Mouse (Mus musculus) CH12.LX (cell line): ENCODE results near the gene Trim17. TPM values are rescaled to one million over a fixed set of nuclear protein-coding genes. Genes with fewer than 3 reads are reported as not detected.

Experiments
- DNase-seq: peaks from one replicate; pipeline ENCODE4 v3.0.0-alpha.2; 2013; ENCODE audit errors: extremely low read depth
- H3K27ac ChIP-seq: 2 replicates; pipeline ENCODE4 v1.5.1; 2012; ENCODE audit warnings: low read depth, mild to moderate bottlenecking, control low read depth, moderate library complexity; ENCODE audit not compliant: insufficient read depth
- H3K27me3 ChIP-seq: replicated peaks from 2 replicates; pipeline ENCODE3; 2012; ENCODE audit warnings: inconsistent platforms
- H3K36me3 ChIP-seq, 2 experiments: replicated peaks in 1 of 2; 2 replicates each; pipeline versions ENCODE3 to v1.6.1; 2012; ENCODE audit warnings: inconsistent platforms in 1 of 2, low read length in 1 of 2, mild to moderate bottlenecking in 1 of 2, mixed read lengths in 1 of 2, moderate library complexity in 1 of 2; ENCODE audit not compliant: control insufficient read depth in 1 of 2, insufficient read depth in 1 of 2
- H3K4me1 ChIP-seq, 2 experiments: 2 replicates each; pipeline ENCODE4 v1.6.1; 2012; ENCODE audit warnings: inconsistent platforms in 1 of 2, moderate library complexity in 1 of 2; ENCODE audit not compliant: insufficient read depth in 2 of 2, control insufficient read depth in 1 of 2
- H3K4me2 ChIP-seq: 2 replicates; pipeline ENCODE4 v1.6.1; 2012; ENCODE audit warnings: low read depth, mild to moderate bottlenecking, control low read depth; ENCODE audit not compliant: poor library complexity, insufficient read depth, severe bottlenecking
- H3K4me3 ChIP-seq, 3 experiments: fragments of 150-350 bp in 1 of 3; sonication (generic) in 1 of 3; replicated peaks in 1 of 3; 2 replicates each; pipeline versions ENCODE3 to v1.5.1; 2011 to 2012; ENCODE audit warnings: low read depth in 2 of 3, low read length in 2 of 3, mild to moderate bottlenecking in 2 of 3, moderate library complexity in 2 of 3, control low read depth in 1 of 3, improper control_type of control experiment in 1 of 3, inconsistent platforms in 1 of 3, mixed read lengths in 1 of 3; ENCODE audit not compliant: poor library complexity in 1 of 3
- H3K79me2 ChIP-seq: replicated peaks from 2 replicates; pipeline ENCODE4 v1.6.1; 2012; ENCODE audit warnings: mild to moderate bottlenecking, moderate library complexity; ENCODE audit not compliant: control insufficient read depth, poor library complexity, insufficient read depth, severe bottlenecking; ENCODE audit errors: extremely low read depth
- H3K9ac ChIP-seq: 2 replicates; pipeline ENCODE4 v1.6.1; 2012; ENCODE audit warnings: low read depth, mild to moderate bottlenecking, control low read depth, moderate library complexity; ENCODE audit not compliant: insufficient read depth
- H3K9me3 ChIP-seq: replicated peaks from 2 replicates; pipeline ENCODE3; 2012; ENCODE audit warnings: low read length, inconsistent platforms, mixed read lengths
- BHLHE40 ChIP-seq: IDR thresholded peaks from 2 replicates; pipeline ENCODE4 v1.6.1; 2011; ENCODE audit warnings: mild to moderate bottlenecking, low read depth, low read length, improper control_type of control experiment
- CHD1 ChIP-seq: IDR thresholded peaks from 2 replicates; pipeline ENCODE4 v1.6.1; 2012; ENCODE audit warnings: low read depth, low read length, improper control_type of control experiment, inconsistent platforms
- CHD2 ChIP-seq: IDR thresholded peaks from 2 replicates; pipeline ENCODE4 v1.6.1; 2011; ENCODE audit warnings: low read length, improper control_type of control experiment
- CTCF ChIP-seq, 2 experiments: IDR thresholded peaks in 1 of 2; conservative IDR thresholded peaks in 1 of 2; 2 replicates each; pipeline ENCODE4 v1.5.1; 2011 to 2012; ENCODE audit warnings: low read depth in 2 of 2, low read length in 2 of 2, improper control_type of control experiment in 1 of 2, inconsistent platforms in 1 of 2, mild to moderate bottlenecking in 1 of 2, moderate library complexity in 1 of 2
- E2F4 ChIP-seq: IDR thresholded peaks from 2 replicates; pipeline ENCODE4 v1.6.1; 2011; ENCODE audit warnings: low read depth, low read length, improper control_type of control experiment; ENCODE audit not compliant: insufficient replicate concordance
- ELF1 ChIP-seq: IDR thresholded peaks from 2 replicates; pipeline ENCODE4 v1.6.1; 2014; ENCODE audit warnings: low read depth, mild to moderate bottlenecking, inconsistent platforms, low read length, improper control_type of control experiment
- EP300 ChIP-seq: IDR thresholded peaks from 2 replicates; pipeline ENCODE4 v1.6.1; 2011; ENCODE audit warnings: low read length, improper control_type of control experiment
- ETS1 ChIP-seq: conservative IDR thresholded peaks from 2 replicates; pipeline ENCODE4 v1.6.1; 2012; ENCODE audit warnings: low read depth, mild to moderate bottlenecking, inconsistent platforms, low read length, improper control_type of control experiment, moderate library complexity
- GABPA ChIP-seq: IDR thresholded peaks from 2 replicates; pipeline ENCODE4 v1.6.1; 2012; ENCODE audit warnings: low read depth, low read length, improper control_type of control experiment, inconsistent platforms; ENCODE audit not compliant: insufficient replicate concordance
- HCFC1 ChIP-seq: IDR thresholded peaks from 2 replicates; pipeline ENCODE4 v1.6.1; 2012; ENCODE audit warnings: low read depth, mild to moderate bottlenecking, inconsistent platforms, low read length, improper control_type of control experiment
- IRF4 ChIP-seq: IDR thresholded peaks from 2 replicates; pipeline ENCODE4 v1.6.1; 2014; ENCODE audit warnings: low read depth, mild to moderate bottlenecking, inconsistent platforms, low read length, improper control_type of control experiment
- JUN ChIP-seq: IDR thresholded peaks from 2 replicates; pipeline ENCODE4 v1.6.1; 2011; ENCODE audit warnings: low read depth, mild to moderate bottlenecking, low read length, improper control_type of control experiment, moderate library complexity; ENCODE audit not compliant: insufficient read depth
- JUND ChIP-seq: conservative IDR thresholded peaks from 2 replicates; pipeline ENCODE4 v1.6.1; 2011; ENCODE audit warnings: low read depth, low read length, improper control_type of control experiment
- KAT2A ChIP-seq: IDR thresholded peaks from 2 replicates; pipeline ENCODE4 v1.6.1; 2012; ENCODE audit warnings: low read length, improper control_type of control experiment, inconsistent platforms; ENCODE audit not compliant: insufficient replicate concordance
- MAFK ChIP-seq: IDR thresholded peaks from 2 replicates; pipeline ENCODE4 v1.6.1; 2011; ENCODE audit warnings: low read length, improper control_type of control experiment; ENCODE audit not compliant: insufficient replicate concordance
- MAX ChIP-seq: IDR thresholded peaks from 2 replicates; pipeline ENCODE4 v1.6.1; 2011; ENCODE audit warnings: low read length, improper control_type of control experiment
- MAZ ChIP-seq: IDR thresholded peaks from 2 replicates; pipeline ENCODE4 v1.6.1; 2012; ENCODE audit warnings: low read depth, mild to moderate bottlenecking, inconsistent platforms, low read length, improper control_type of control experiment, moderate library complexity
- MEF2A ChIP-seq: IDR thresholded peaks from 2 replicates; pipeline ENCODE4 v1.6.1; 2014; ENCODE audit warnings: low read depth, mild to moderate bottlenecking, inconsistent platforms, low read length, improper control_type of control experiment, borderline replicate concordance
- MXI1 ChIP-seq: IDR thresholded peaks from 2 replicates; pipeline ENCODE4 v1.6.1; 2011; ENCODE audit warnings: mild to moderate bottlenecking, low read depth, low read length, improper control_type of control experiment
- MYC ChIP-seq: IDR thresholded peaks from 2 replicates; pipeline ENCODE4 v1.6.1; 2011; ENCODE audit warnings: low read depth, mild to moderate bottlenecking, improper control_type of control experiment, low read length
- NELFE ChIP-seq: IDR thresholded peaks from 2 replicates; pipeline ENCODE4 v1.6.1; 2011; ENCODE audit warnings: low read depth, low read length, improper control_type of control experiment
- NRF1 ChIP-seq: IDR thresholded peaks from 2 replicates; pipeline ENCODE4 v1.6.1; 2014; ENCODE audit warnings: low read depth, mild to moderate bottlenecking, inconsistent platforms, low read length, improper control_type of control experiment, moderate library complexity
- PAX5 ChIP-seq: IDR thresholded peaks from 2 replicates; pipeline ENCODE4 v1.6.1; 2012; ENCODE audit warnings: low read length, inconsistent platforms, mixed read lengths
- POLR2A ChIP-seq: IDR thresholded peaks from 2 replicates; pipeline ENCODE4 v1.6.1; 2011; ENCODE audit warnings: low read depth, mild to moderate bottlenecking, improper control_type of control experiment, low read length
- POLR2AphosphoS2 ChIP-seq: IDR thresholded peaks from 2 replicates; pipeline ENCODE4 v1.6.1; 2011; ENCODE audit warnings: low read depth, low read length, improper control_type of control experiment
- RAD21 ChIP-seq: IDR thresholded peaks from 2 replicates; pipeline ENCODE4 v1.6.1; 2011; ENCODE audit warnings: low read depth, mild to moderate bottlenecking, low read length, improper control_type of control experiment, moderate library complexity
- RCOR1 ChIP-seq: conservative IDR thresholded peaks from 2 replicates; pipeline ENCODE4 v1.6.1; 2012; ENCODE audit warnings: low read depth, mild to moderate bottlenecking, inconsistent platforms, low read length, improper control_type of control experiment
- SIN3A ChIP-seq: IDR thresholded peaks from 2 replicates; pipeline ENCODE4 v1.6.1; 2012; ENCODE audit warnings: low read length, improper control_type of control experiment, inconsistent platforms
- SMC3 ChIP-seq: IDR thresholded peaks from 2 replicates; pipeline ENCODE4 v1.6.1; 2011; ENCODE audit warnings: low read depth, low read length, improper control_type of control experiment
- TBP ChIP-seq: conservative IDR thresholded peaks from 2 replicates; pipeline ENCODE4 v1.6.1; 2011; ENCODE audit warnings: low read depth, low read length, improper control_type of control experiment
- TCF12 ChIP-seq: IDR thresholded peaks from 2 replicates; pipeline ENCODE4 v1.6.1; 2014; ENCODE audit warnings: low read depth, mild to moderate bottlenecking, inconsistent platforms, low read length, improper control_type of control experiment
- UBTF ChIP-seq: IDR thresholded peaks from 2 replicates; pipeline ENCODE4 v1.6.1; 2012; ENCODE audit warnings: low read depth, mild to moderate bottlenecking, inconsistent platforms, low read length, improper control_type of control experiment, moderate library complexity
- USF1 ChIP-seq: IDR thresholded peaks from 2 replicates; pipeline ENCODE4 v1.6.1; 2014; ENCODE audit warnings: low read depth, mild to moderate bottlenecking, inconsistent platforms, low read length, improper control_type of control experiment
- USF2 ChIP-seq: conservative IDR thresholded peaks from 2 replicates; pipeline ENCODE4 v1.6.1; 2011; ENCODE audit warnings: low read depth, low read length, improper control_type of control experiment
- ZC3H11A ChIP-seq: IDR thresholded peaks from 2 replicates; pipeline ENCODE4 v1.6.1; 2012; ENCODE audit warnings: low read depth, mild to moderate bottlenecking, inconsistent platforms, low read length, improper control_type of control experiment
- ZKSCAN1 ChIP-seq: IDR thresholded peaks from 2 replicates; pipeline ENCODE4 v1.6.1; 2012; ENCODE audit warnings: low read depth, inconsistent platforms, low read length, improper control_type of control experiment, borderline replicate concordance
- ZMIZ1 ChIP-seq: IDR thresholded peaks from 2 replicates; pipeline ENCODE4 v1.6.1; 2012; ENCODE audit warnings: low read depth, mild to moderate bottlenecking, inconsistent platforms, low read length, improper control_type of control experiment
- ZNF384 ChIP-seq: IDR thresholded peaks from 2 replicates; pipeline ENCODE4 v1.6.1; 2012; ENCODE audit warnings: low read depth, low read length, improper control_type of control experiment, inconsistent platforms
- dilution Hi-C: fragments of 300-500 bp; cut with MboI; formaldehyde crosslinking; loops from 2 replicates; pipeline ENCODE4 v1.14.3; 2020; ENCODE audit warnings: low sequenced_read_pairs; ENCODE audit not compliant: extremely low pct_unique_long_range_greater_than_20kb, extremely low pct_ligation_motif_present
- in situ Hi-C: fragments of 300-500 bp; cut with MboI; formaldehyde crosslinking; loops from 3 replicates; pipeline ENCODE4 v1.14.3; 2019; ENCODE audit warnings: low sequenced_read_pairs, low pct_ligation_motif_present, low pct_unique_long_range_greater_than_20kb, mixed read lengths
- polyA plus RNA-seq: library from polyadenylated mRNA; unstranded; fragments of >175 nt; gene quantifications from 2 replicates; pipeline ENCODE4 v1.2.1, GENCODE M21; 2012; ENCODE audit warnings: low read depth; ENCODE audit not compliant: insufficient read length
- total RNA-seq, 2 experiments: library from RNA; depleted of rRNA; stranded (reverse); fragments of 300-350 nt in 1 of 2; fragments of >200 nt in 1 of 2; gene quantifications; 2 replicates each; pipeline ENCODE4 v1.2.3; 2012 to 2014

The Trim17 gene
- total and polyA plus RNA-seq, 3 experiments: 0.47 to 0.49 TPM; not detected in 1

- Histone ChIP-seq H3K9me3 (peaks cover 7% of the 10 kb centered on the region), H3K4me1 (peaks cover 13 to 41% of the 10 kb centered on the region in 2 experiments), H3K27me3 (no peaks in the 10 kb centered on the region), H3K4me2 (peak overlapping the region; percentile 95), H3K79me2 (peaks cover 2% of the 10 kb centered on the region; the same call in 1 of the 2 replicates), H3K4me3 (peak overlapping the region; percentile 40 to 66 (median 41)), H3K9ac (peak overlapping the region; percentile 24), H3K36me3 (peaks cover 2 to 26% of the 10 kb centered on the region in 2 experiments), H3K27ac (no peak overlapping the region)
- in situ Hi-C loops: loop anchor here (5.0 kb wide), 1 partner anchor 38 kb away; no protein-coding TSS in a partner anchor
- TF ChIP-seq JUN (no peak), MAFK (no peak), UBTF (0 out of 2 replicates have a peak, but pooled peaks have one; percentile 52), CHD2 (no peak), PAX5 (no peak), ZKSCAN1 (no peak), POLR2A (peak; percentile 38), MAZ (no peak), USF2 (no peak), GABPA (no peak), ETS1 (peak; percentile 42; the same call in 1 of the 2 replicates), SIN3A (0 out of 2 replicates have a peak, but pooled peaks have one; percentile 26), ZMIZ1 (no peak), CHD1 (no peak), USF1 (no peak), E2F4 (no peak), RAD21 (no peak), ZNF384 (no peak), IRF4 (peak; percentile 28; the same call in 1 of the 2 replicates), POLR2AphosphoS2 (no peak), BHLHE40 (peak; percentile 99), TCF12 (no peak), NELFE (0 out of 2 replicates have a peak, but pooled peaks have one; percentile 35), ZC3H11A (no peak), TBP (no peak), MAX (peak; percentile 75; the same call in 1 of the 2 replicates), CTCF (conservative IDR thresholded peaks at IDR 0.05 in 1 of 2, IDR thresholded peaks at IDR 0.05 in 1 of 2; ENCODE audit: low read depth in 2 of 2, low read length in 2 of 2) (peak in 1 of 2 experiments; percentile 54; a peak in 2 of 4 replicates), MEF2A (peak; percentile 48; the same call in 1 of the 2 replicates), MXI1 (peak; percentile 63), MYC (no peak; the same call in 1 of the 2 replicates), HCFC1 (no peak), SMC3 (no peak), NRF1 (peak; percentile 65), RCOR1 (no peak), KAT2A (no peak), ELF1 (peak; percentile 52), JUND (no peak), EP300 (0 out of 2 replicates have a peak, but pooled peaks have one; percentile 17)
- DNase-seq: peak; percentile 89
- dilution Hi-C loops: no loop called here
Observed at GRCm38 (mm10) chr11:58959921-58960465, 5.5 kb downstream of the Trim17 start.
